Mouse (Mus musculus) erythroblast, adult 5-6 weeks (primary cell): ENCODE data around the gene Gm8126. TPM values are rescaled to one million over a fixed set of nuclear protein-coding genes. Genes with fewer than 3 reads are reported as not detected.
"Not testable (repeated sequence)": the region's sequence is repeated elsewhere in the genome, so short reads cannot be mapped to it uniquely, and the experiment has no call there.

Experiments
- ATAC-seq: replicated peaks from 2 replicates; pipeline ENCODE4 v1.8.0; 2016; ENCODE audit warnings: moderate number of reproducible peaks, mild to moderate bottlenecking, moderate TSS enrichment, inconsistent platforms; ENCODE audit not compliant: poor library complexity, low FRiP score, severe bottlenecking
- total RNA-seq, 2 experiments: library from RNA; stranded (forward) in 1 of 2; stranded (reverse) in 1 of 2; fragments of 150-400 nt in 1 of 2; fragments of 200-764, 138-1000 nt in 1 of 2; gene quantifications; 2 replicates each; pipeline versions ENCODE4 v1.2.3 to v1.2.4; 2015 to 2017; ENCODE audit warnings: low replicate concordance in 2 of 2

The Gm8126 gene
- not detected in 2 replicates for total RNA-seq (2015; ENCODE audit: low replicate concordance)
- total RNA-seq (2017; ENCODE audit: low replicate concordance), result not detected in 2 replicates

- not testable (repeated sequence) for ATAC-seq
Measured at GRCm38 (mm10) chr14:43258349-43258748, at the start of gene Gm8126. Gene Gm8126, plus strand, starts transcription at chr14:43258649.

- ATAC-seq, result not testable (repeated sequence)
Measured at GRCm38 (mm10) chr14:43235204-43235603, 23.2 kb upstream of the Gm8126 start, which contains the start of gene Gm8122. Gene Gm8122, minus strand, starts transcription at chr14:43235304.

GRCm38 (mm10) chr14:43237769-43238168 lies 20.7 kb upstream of the Gm8126 start:
- ATAC-seq, result not testable (repeated sequence)

- ATAC-seq, result not testable (repeated sequence)
Measured at GRCm38 (mm10) chr14:43249611-43250170, 8.8 kb upstream of the Gm8126 start.

- ATAC-seq, result not testable (repeated sequence)
Measured at GRCm38 (mm10) chr14:43250549-43251253, 7.7 kb upstream of the Gm8126 start.

- not testable (repeated sequence) for ATAC-seq
Measured at GRCm38 (mm10) chr14:43256511-43256910, 1.9 kb upstream of the Gm8126 start.

- not testable (repeated sequence) for ATAC-seq
Measured at GRCm38 (mm10) chr14:43263421-43263820, 5.0 kb downstream of the Gm8126 start.

GRCm38 (mm10) chr14:43268521-43269084 lies 10.2 kb downstream of the Gm8126 start:
- ATAC-seq, result not testable (repeated sequence)

- ATAC-seq, result not testable (repeated sequence)
Measured at GRCm38 (mm10) chr14:43269211-43269610, 10.8 kb downstream of the Gm8126 start.

GRCm38 (mm10) chr14:43273161-43273560 lies 14.7 kb downstream of the Gm8126 start:
- not testable (repeated sequence) for ATAC-seq

GRCm38 (mm10) chr14:43274986-43275511 lies 16.6 kb downstream of the Gm8126 start, which contains the start of gene Gm9732:
Gene Gm9732, plus strand, starts transcription at chr14:43275036.
- not testable (repeated sequence) for ATAC-seq

GRCm38 (mm10) chr14:43275752-43276151 lies 17.3 kb downstream of the Gm8126 start:
- not testable (repeated sequence) for ATAC-seq

- ATAC-seq, result not testable (repeated sequence)
Measured at GRCm38 (mm10) chr14:43277468-43277867, 19.0 kb downstream of the Gm8126 start.

- not testable (repeated sequence) for ATAC-seq
Measured at GRCm38 (mm10) chr14:43278146-43278545, 19.7 kb downstream of the Gm8126 start.

GRCm38 (mm10) chr14:43278681-43279080 lies 20.2 kb downstream of the Gm8126 start:
- ATAC-seq, result not testable (repeated sequence)

- not testable (repeated sequence) for ATAC-seq
Measured at GRCm38 (mm10) chr14:43293503-43293902, 35.1 kb downstream of the Gm8126 start, which contains the start of gene Gm8127. Gene Gm8127, minus strand, starts transcription at chr14:43293832.
